Mouse (Mus musculus): ENCODE data around the gene Ccdc155. TPM values are rescaled to one million over a fixed set of nuclear protein-coding genes. Genes with fewer than 3 reads are reported as not detected.

Ccdc155 gene
- polyA plus RNA-seq, 1 experiment, result 0.05 TPM

DNA sequence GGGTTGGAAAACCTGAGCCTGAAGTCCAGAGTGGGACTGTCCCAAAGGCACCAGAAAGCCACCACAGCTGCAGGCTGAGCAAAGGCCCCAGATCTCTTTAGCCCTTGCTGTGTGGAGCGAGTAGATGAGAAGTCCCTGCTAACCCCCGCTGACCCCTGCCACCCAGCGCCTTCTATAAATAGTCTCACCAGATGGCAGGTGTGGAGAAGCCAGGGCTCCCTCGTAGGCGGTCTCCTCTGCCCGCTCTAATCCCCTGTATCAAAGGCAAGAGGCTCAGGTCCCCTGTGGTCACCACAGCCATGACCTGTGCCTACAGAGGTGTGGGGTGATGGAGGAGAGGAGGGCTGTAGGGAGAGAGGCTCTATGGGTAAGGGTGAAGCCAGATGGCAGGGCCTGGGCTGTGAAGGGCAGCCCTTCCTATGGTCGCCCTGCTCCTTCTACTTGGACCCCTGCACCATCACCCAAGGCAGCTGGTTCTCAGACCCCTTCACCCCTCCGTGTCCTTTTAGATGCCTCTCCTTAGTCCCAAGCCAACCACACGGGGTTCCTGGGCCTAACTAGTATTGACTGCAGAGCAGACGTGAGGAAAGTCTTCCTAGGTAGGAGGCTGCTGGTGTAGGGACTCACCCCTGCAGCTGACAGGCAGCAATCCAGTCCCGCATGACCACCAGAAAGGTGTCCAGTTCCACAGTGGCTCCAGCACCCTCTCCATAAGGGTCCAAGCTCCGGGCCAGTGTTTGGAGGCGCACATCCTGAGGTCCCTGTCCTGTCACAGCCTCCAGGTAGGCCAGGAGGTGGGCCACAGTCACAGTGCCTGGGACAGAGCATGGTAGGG, 9.1 kb downstream of the Ccdc155 start:
- WGBS, result 75% methylated on average over 13 of the region's 13 CpGs
- H3K27ac ChIP-seq (ENCODE audit: insufficient read depth, low read depth, low read length), result no peak overlapping the region
- H3K4me3 ChIP-seq (ENCODE audit: insufficient read depth, low read depth, low read length), result no peak overlapping the region
- H3K4me1 ChIP-seq (ENCODE audit: control insufficient read depth, insufficient read depth, low read length), result no peaks in the 10 kb centered on the region
- TF ChIP-seq POLR2A (IDR thresholded peaks at IDR 0.05; ENCODE audit: low read depth, low read length), result no peak
- H3K27me3 ChIP-seq (replicated peaks; ENCODE audit: control insufficient read depth, insufficient read depth, low read length), result no peaks in the 10 kb centered on the region
- no peaks in the 10 kb centered on the region for H3K36me3 ChIP-seq (ENCODE audit: control insufficient read depth, insufficient read depth, low read length)
- DNase-seq, result no peak

DNA sequence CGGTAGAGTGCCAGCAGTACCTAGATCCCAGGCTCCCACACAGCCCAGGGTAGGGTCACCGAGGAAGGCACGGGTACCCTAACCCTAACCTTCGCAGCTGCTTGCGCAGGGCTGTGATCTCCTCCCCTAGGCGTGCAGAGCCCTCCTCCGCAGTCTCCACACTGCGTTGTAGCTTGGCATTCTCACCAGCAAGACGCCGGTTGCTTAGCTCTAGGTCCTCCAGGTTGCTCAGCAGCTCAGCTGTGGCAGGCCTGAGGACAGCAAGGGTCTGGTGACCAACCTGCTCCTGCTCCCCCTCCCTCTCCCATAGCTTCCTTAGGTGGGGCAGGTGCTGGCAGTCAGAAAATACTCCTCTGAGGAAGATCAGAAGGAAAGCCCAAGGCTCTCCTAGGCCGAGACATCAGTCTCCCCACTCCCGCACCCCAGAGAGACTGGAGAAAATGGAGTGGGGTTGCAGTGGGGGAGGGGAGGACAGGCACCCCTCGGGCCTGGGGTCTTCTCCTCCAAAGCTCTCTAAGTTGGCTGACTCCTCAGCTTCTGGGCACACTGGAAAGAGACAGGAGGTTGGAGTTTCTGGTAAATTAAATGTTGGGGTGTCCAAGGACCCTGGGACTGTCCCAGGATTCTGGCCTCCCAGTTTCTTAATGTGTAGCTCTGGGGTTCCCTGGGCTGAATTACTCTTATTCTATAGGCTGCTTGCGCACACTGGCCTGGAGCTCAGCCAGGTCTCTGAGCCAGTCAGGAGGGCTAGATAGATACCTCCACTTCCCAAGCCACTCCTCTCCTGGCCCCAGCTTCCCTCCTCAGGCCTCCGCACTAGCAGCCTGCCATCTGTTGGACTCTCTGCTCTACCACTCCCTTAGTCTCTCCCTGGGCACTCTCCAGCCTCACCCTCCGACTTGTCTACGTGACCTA, 10.6 kb downstream of the Ccdc155 start:
- no peak for TF ChIP-seq POLR2A (IDR thresholded peaks at IDR 0.05; ENCODE audit: low read depth, low read length)
- no peak for TF ChIP-seq CTCF (conservative IDR thresholded peaks at IDR 0.05; ENCODE audit: insufficient read depth, insufficient read length, low read depth, low read length)
- H3K4me1 ChIP-seq (ENCODE audit: control insufficient read depth, insufficient read depth, low read length), result no peaks in the 10 kb centered on the region
- 81% methylated on average over 17 of the region's 17 CpGs for WGBS
- H3K27ac ChIP-seq (ENCODE audit: insufficient read depth, low read depth, low read length), result no peak overlapping the region
- no peak overlapping the region for H3K4me3 ChIP-seq (ENCODE audit: insufficient read depth, low read depth, low read length)
- H3K27me3 ChIP-seq (replicated peaks; ENCODE audit: control insufficient read depth, insufficient read depth, low read length), result no peaks in the 10 kb centered on the region
- no peaks in the 10 kb centered on the region for H3K36me3 ChIP-seq (ENCODE audit: control insufficient read depth, insufficient read depth, low read length)
- DNase-seq, result no peak

DNA sequence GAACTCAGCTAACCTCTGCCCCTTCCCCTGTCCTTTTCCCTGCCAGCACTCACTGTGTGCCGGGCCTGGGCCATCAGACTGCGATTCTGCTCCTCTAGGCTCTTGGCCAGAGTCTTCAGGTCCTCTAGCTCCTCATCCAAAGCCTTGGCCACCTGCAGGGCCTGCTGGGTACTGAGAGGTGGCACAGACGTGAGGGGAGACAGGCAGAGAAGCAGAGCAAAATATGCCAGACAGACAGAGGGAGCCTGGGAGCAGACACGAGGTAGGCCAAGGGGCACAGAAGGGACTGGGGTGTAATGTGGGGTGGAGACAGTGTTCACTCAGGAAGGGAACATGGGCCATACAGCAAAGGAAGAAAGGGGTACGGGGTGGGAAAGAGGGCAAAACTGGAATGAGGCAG, 11.3 kb downstream of the Ccdc155 start:
- H3K4me3 ChIP-seq (ENCODE audit: insufficient read depth, low read depth, low read length), result no peak overlapping the region
- no peak overlapping the region for H3K27ac ChIP-seq (ENCODE audit: insufficient read depth, low read depth, low read length)
- 68% methylated on average over 5 of the region's 5 CpGs for WGBS
- H3K27me3 ChIP-seq (replicated peaks; ENCODE audit: control insufficient read depth, insufficient read depth, low read length), result no peaks in the 10 kb centered on the region
- TF ChIP-seq CTCF (conservative IDR thresholded peaks at IDR 0.05; ENCODE audit: insufficient read depth, insufficient read length, low read depth, low read length), result no peak
- no peak for TF ChIP-seq POLR2A (IDR thresholded peaks at IDR 0.05; ENCODE audit: low read depth, low read length)
- no peaks in the 10 kb centered on the region for H3K4me1 ChIP-seq (ENCODE audit: control insufficient read depth, insufficient read depth, low read length)
- no peaks in the 10 kb centered on the region for H3K36me3 ChIP-seq (ENCODE audit: control insufficient read depth, insufficient read depth, low read length)
- no peak for DNase-seq

DNA sequence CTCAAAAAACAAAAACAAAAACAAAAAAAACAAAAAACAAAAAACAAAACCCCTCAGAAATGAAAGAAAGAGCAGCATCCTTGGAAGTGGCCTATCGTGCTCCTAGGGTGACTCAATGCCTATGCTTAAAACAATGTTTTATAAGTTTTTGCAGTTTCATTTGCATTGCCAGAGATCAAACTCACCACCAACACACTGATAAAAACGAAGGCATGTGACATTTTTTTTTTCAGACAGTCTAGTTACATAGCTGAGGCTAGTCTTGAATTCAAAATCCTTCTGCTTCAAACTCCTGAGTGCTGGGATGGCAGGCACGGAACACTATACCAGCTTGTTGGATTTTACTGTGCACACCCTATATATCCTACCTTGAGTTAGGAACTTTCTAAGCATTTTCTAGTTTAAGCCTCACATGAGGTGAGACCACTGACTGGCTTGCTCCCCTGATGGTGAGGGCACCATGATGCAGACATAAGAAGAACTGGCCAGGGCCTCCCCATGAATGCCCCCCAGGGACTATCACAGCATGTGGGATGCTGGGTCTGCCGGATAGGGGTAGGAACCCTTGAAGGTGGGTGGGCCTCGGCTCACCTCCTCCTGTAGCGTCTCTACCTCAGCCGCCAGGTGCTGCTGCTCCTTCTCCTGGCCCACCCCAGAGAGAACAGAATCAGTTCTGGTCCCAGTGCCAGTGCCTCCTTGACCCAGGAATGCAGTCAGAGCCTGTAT, 11.9 kb downstream of the Ccdc155 start:
- WGBS, result 82% methylated on average over 7 of the region's 7 CpGs
- TF ChIP-seq POLR2A (IDR thresholded peaks at IDR 0.05; ENCODE audit: low read depth, low read length) (no peak), CTCF (conservative IDR thresholded peaks at IDR 0.05; ENCODE audit: insufficient read depth, insufficient read length, low read depth, low read length) (no peak)

DNA sequence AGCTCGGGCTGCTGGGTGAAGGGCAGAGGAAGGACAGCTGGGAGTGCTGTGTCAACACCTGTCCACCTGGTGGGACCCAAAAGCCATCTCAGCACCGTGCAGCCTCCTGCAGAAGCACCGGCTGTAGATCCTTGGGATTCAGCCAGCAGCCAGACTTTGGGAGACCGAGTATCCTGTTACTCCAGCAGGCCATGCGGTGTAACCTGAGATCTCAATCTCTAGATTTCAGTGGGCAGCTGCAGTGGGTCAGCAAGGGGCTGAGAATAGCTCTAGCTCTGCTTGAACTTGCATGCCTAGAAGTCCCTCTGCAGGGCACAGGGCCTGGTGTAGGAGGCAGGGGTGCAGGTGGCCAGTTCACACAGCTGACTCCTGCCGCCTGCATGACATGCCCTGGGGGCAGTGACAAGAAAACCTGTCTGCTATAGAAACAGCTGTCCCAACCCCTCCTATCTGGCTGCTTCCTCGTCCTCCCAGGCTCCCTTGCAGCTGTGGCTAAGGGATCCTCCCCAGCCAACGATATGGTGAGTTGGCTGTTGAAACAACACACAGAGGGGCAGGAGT, 12.8 kb downstream of the Ccdc155 start:
- no peak overlapping the region for H3K4me3 ChIP-seq (ENCODE audit: insufficient read depth, low read depth, low read length)
- TF ChIP-seq CTCF (conservative IDR thresholded peaks at IDR 0.05; ENCODE audit: insufficient read depth, insufficient read length, low read depth, low read length) (no peak), POLR2A (IDR thresholded peaks at IDR 0.05; ENCODE audit: low read depth, low read length) (no peak)
- 33% methylated on average over 8 of the region's 8 CpGs for WGBS

More for the DNA sequence above, 11.9 kb downstream of the Ccdc155 start:
- Histone ChIP-seq H3K27me3 (replicated peaks; ENCODE audit: control insufficient read depth, insufficient read depth, low read length) (no peaks in the 10 kb centered on the region), H3K4me3 (ENCODE audit: insufficient read depth, low read depth, low read length) (no peak overlapping the region), H3K4me1 (ENCODE audit: control insufficient read depth, insufficient read depth, low read length) (no peaks in the 10 kb centered on the region), H3K27ac (ENCODE audit: insufficient read depth, low read depth, low read length) (no peak overlapping the region), H3K36me3 (ENCODE audit: control insufficient read depth, insufficient read depth, low read length) (no peaks in the 10 kb centered on the region)
- DNase-seq, result no peak

DNA sequence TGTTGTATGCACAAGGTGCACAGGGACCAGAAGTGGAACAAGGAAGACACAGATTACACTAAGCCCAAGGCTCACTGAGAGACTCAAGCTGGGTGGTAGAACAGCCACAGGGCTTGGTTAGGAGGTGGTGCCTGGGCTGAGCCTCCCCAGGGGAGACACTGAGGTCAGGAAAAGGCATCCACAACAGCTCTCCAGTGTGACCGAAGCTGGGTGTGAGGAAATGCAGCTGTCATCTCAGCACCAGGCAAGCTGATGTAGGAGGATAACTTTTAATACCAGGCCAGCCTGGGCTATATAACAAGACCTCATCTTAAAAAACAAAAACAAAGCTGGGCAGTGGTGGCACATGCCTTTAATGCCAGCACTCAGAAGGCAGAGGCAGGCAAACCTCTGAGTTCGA, 13.5 kb downstream of the Ccdc155 start:
- H3K27ac ChIP-seq (ENCODE audit: insufficient read depth, low read depth, low read length), result no peak overlapping the region
- no peak overlapping the region for H3K4me3 ChIP-seq (ENCODE audit: insufficient read depth, low read depth, low read length)
- H3K4me1 ChIP-seq (ENCODE audit: control insufficient read depth, insufficient read depth, low read length), result no peaks in the 10 kb centered on the region
- no peaks in the 10 kb centered on the region for H3K27me3 ChIP-seq (replicated peaks; ENCODE audit: control insufficient read depth, insufficient read depth, low read length)
- TF ChIP-seq CTCF (conservative IDR thresholded peaks at IDR 0.05; ENCODE audit: insufficient read depth, insufficient read length, low read depth, low read length), result no peak
- no peak for TF ChIP-seq POLR2A (IDR thresholded peaks at IDR 0.05; ENCODE audit: low read depth, low read length)
- H3K36me3 ChIP-seq (ENCODE audit: control insufficient read depth, insufficient read depth, low read length), result no peaks in the 10 kb centered on the region
- 72% methylated on average over 2 of the region's 2 CpGs for WGBS
- DNase-seq, result no peak

More for the DNA sequence above, 12.8 kb downstream of the Ccdc155 start:
- no peak for DNase-seq
- Histone ChIP-seq H3K36me3 (ENCODE audit: control insufficient read depth, insufficient read depth, low read length) (no peaks in the 10 kb centered on the region), H3K27me3 (replicated peaks; ENCODE audit: control insufficient read depth, insufficient read depth, low read length) (no peaks in the 10 kb centered on the region), H3K4me1 (ENCODE audit: control insufficient read depth, insufficient read depth, low read length) (no peaks in the 10 kb centered on the region), H3K27ac (ENCODE audit: insufficient read depth, low read depth, low read length) (no peak overlapping the region)
